Mouse (Mus musculus) heart, adult 2 months (tissue): ENCODE results near the gene Dglucy.

Experiments used
- EP300 ChIP-seq: fragments of 200-500 bp; IDR thresholded peaks from 2 replicates; pipeline ENCODE4 v1.6.1; 2011; ENCODE audit warnings: low read depth, low read length, control low read depth; ENCODE audit not compliant: insufficient read depth
- POLR2A ChIP-seq: fragments of 200-500 bp; IDR thresholded peaks from 2 replicates; pipeline ENCODE4 v1.6.1; 2011; ENCODE audit warnings: mild to moderate bottlenecking, low read depth, low read length, control low read depth; ENCODE audit not compliant: insufficient read depth

DNA sequence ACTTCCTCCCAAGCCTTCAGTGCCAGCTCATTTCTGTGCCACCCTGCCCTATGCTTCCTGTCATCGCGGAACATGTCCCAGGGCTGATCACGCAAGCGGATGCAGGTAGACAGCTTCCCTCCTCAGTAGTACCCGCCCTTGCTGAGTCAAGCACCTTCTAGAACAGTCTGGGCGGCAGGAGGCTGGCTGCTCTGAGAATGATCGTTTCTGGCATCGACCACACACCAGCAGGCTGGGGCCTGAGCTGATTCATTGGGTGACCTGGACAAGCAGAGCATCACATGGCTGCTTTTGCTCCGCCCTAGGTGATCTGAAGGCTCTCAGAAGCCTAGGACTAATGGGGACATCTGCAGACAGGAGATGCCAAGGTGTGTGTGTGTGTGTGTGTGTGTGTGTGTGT, 124.9 kb downstream of the Dglucy start:
- TF ChIP-seq POLR2A (no peak), EP300 (no peak)
